Mouse (Mus musculus) spleen, adult 2 months (tissue): Measurements from ENCODE around the gene Amtn. TPM values are rescaled to one million over a fixed set of nuclear protein-coding genes. Genes with fewer than 3 reads are reported as not detected.
"Not testable (repeated sequence)": the region's sequence is repeated elsewhere in the genome, so short reads cannot be mapped to it uniquely, and the experiment has no call there.

Experiments used
- DNase-seq, 2 experiments: peaks; one replicate each; pipeline versions ENCODE4 v3.0.0 to v3.0.0-alpha.2; 2012 to 2021; ENCODE audit warnings: low spot score in 2 of 2, low read depth in 1 of 2
- H3K27ac ChIP-seq: fragments of 200-500 bp; 2 replicates; pipeline ENCODE4 v1.5.1; 2012; ENCODE audit warnings: low read length, inconsistent platforms; ENCODE audit not compliant: insufficient read depth
- H3K27me3 ChIP-seq: fragments of 200-500 bp; 2 replicates; pipeline ENCODE4 v1.6.1; 2012; ENCODE audit warnings: mild to moderate bottlenecking, moderate library complexity, low read length, inconsistent platforms; ENCODE audit not compliant: control insufficient read depth, insufficient read depth
- H3K36me3 ChIP-seq: fragments of 200-500 bp; 2 replicates; pipeline ENCODE4 v1.6.1; 2012; ENCODE audit warnings: mild to moderate bottlenecking, low read length, inconsistent platforms; ENCODE audit not compliant: control insufficient read depth, insufficient read depth
- H3K4me1 ChIP-seq: fragments of 200-500 bp; 2 replicates; pipeline ENCODE4 v1.6.1; 2011; ENCODE audit warnings: inconsistent platforms; ENCODE audit not compliant: control insufficient read depth, insufficient read depth, insufficient read length
- H3K4me3 ChIP-seq: fragments of 200-500 bp; 2 replicates; pipeline ENCODE4 v1.5.1; 2011; ENCODE audit warnings: mild to moderate bottlenecking, inconsistent platforms; ENCODE audit not compliant: insufficient read depth, insufficient read length; ENCODE audit errors: extremely low read depth
- CTCF ChIP-seq: fragments of 200-500 bp; IDR thresholded peaks from 2 replicates; pipeline ENCODE4 v1.5.1; 2011; ENCODE audit warnings: mild to moderate bottlenecking, inconsistent platforms; ENCODE audit not compliant: insufficient read depth, insufficient read length, insufficient replicate concordance; ENCODE audit errors: extremely low read depth
- POLR2A ChIP-seq: fragments of 200-500 bp; IDR thresholded peaks from 2 replicates; pipeline ENCODE4 v1.6.1; 2011; ENCODE audit warnings: low read depth, low read length, inconsistent platforms
- WGBS: fragments of 180-500 bp; shearing (Covaris S2); methylation state at CpG from one replicate; pipeline ENCODE4 v1.1.7; 2018; 5-methylcytosine and 5-hydroxymethylcytosine counted together
- polyA plus RNA-seq: library from polyadenylated mRNA; depleted of rRNA; stranded (reverse); fragments of >200 nt; gene quantifications from 2 replicates; pipeline ENCODE4 v1.2.3, GENCODE M21; 2012; rRNA removed

Amtn gene
- polyA plus RNA-seq, 1 experiment = not detected

DNA sequence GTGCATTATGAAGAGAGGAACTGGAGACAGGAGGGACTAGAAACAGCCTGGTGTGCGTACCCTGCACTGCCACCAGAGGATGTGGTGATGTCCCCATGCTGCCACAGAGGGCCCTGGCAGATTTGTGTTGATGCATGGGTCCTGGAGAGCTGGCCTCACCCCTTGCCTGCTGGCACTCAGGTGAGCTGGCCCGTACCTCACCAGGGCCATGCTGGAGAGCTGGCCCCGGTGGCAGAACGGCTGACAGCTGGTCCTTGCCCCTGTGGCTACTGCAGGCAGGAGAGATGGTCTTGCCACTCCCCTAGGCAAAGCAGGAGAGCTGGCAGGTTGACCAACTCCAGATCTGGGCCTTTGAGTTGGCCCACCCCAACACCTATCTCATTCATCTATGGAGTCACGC is 22.7 kb downstream of the Amtn start:
- Histone ChIP-seq H3K36me3 (no peaks in the 10 kb centered on the region), H3K27ac (no peak overlapping the region), H3K27me3 (no peaks in the 10 kb centered on the region), H3K4me1 (no peaks in the 10 kb centered on the region), H3K4me3 (no peak overlapping the region)
- no peak for DNase-seq
- 70% methylated on average over 5 of the region's 5 CpGs for WGBS
- TF ChIP-seq POLR2A = no peak
- TF ChIP-seq CTCF = no peak

DNA sequence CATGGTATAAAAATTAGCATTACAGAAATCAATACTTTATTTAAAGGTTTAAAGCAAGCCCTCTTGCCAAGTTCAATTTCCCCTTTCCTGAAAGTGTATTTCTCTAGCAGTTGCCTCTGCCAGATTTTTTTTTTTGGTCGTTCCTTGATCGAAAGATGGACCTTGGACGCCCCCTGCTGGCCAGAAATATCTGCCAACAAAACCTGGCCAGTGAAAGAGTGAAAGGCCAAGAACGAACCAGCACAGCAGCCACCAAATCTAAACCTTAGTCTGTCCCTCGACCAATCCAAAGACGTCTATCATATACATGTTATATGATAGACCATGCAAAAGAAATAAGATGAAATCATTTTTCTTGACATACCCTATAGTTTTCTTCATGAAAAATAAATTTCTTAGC is 23.9 kb downstream of the Amtn start:
- TF ChIP-seq POLR2A (no peak), CTCF (no peak; the same call in 1 of the 2 replicates)
- Histone ChIP-seq H3K4me3 (no peak overlapping the region), H3K36me3 (no peaks in the 10 kb centered on the region), H3K27ac (no peak overlapping the region), H3K4me1 (no peaks in the 10 kb centered on the region), H3K27me3 (no peaks in the 10 kb centered on the region)
- WGBS = 8% methylated on average over 6 of the region's 6 CpGs
- DNase-seq = peak in 1 of 2 experiments; percentile 14

DNA sequence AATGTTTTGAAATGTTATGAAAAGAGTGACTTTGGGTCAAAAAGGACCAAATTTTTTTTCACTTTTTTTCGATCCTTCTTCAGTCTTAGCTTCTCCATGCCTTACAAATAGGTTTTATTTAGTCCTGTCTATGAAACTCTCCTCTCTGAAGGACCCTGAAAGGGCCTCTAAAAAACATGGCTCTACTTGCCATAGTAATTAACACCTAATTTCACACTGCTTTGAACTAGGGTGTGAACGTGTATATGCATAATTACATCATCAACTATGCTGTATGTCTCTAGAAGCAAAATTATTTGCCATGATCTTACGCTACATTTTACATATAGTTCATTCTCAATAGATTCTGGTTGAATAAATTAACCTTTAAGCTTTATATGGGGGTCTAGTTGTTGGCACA is 25.6 kb downstream of the Amtn start:
- H3K27ac ChIP-seq = no peak overlapping the region
- no peak for DNase-seq
- H3K4me3 ChIP-seq = no peak overlapping the region
- no peaks in the 10 kb centered on the region for H3K27me3 ChIP-seq
- TF ChIP-seq CTCF (no peak), POLR2A (no peak)
- WGBS = 79% methylated on average over 3 of the region's 3 CpGs
- H3K4me1 ChIP-seq = no peaks in the 10 kb centered on the region
- no peaks in the 10 kb centered on the region for H3K36me3 ChIP-seq

DNA sequence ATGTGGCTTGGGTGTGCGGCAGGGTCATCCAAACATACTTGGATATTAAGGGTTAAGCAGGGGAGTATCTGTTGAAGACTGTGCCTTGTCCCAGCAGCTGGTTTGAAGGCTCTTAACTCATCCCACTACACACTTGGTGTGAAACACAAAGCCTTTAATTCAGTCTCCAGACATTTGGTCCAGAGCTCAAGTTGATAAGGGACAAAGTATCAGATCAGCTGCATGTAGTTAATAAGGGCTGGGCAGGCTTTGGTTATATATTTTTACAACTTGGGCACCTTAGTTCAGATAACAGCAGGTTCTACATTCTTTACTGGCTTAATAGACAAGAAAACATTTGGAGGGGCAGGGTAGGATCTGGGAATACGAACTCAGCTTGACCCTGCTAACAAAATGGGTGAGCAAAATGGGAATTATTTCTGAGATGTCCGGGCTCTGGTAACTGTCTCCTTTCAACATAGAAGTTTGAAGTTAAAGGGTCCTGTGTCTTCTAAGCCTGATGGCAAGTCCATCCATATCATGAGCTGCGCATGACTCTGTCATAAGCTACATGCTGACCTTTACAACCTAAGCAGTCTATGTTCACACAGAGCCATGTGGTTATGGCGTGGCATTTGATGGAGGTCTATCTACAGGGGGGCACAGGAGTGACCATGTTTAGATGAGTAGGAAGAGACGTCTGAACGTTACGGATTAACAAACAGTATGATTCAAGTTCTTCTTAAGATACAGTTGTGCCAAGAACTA is 44.6 kb downstream of the Amtn start:
- no peak overlapping the region for H3K4me3 ChIP-seq
- no peaks in the 10 kb centered on the region for H3K27me3 ChIP-seq
- no peaks in the 10 kb centered on the region for H3K4me1 ChIP-seq
- DNase-seq = no peak
- 86% methylated on average over 8 of the region's 8 CpGs for WGBS
- TF ChIP-seq CTCF (no peak), POLR2A (no peak)
- no peaks in the 10 kb centered on the region for H3K36me3 ChIP-seq
- no peak overlapping the region for H3K27ac ChIP-seq

DNA sequence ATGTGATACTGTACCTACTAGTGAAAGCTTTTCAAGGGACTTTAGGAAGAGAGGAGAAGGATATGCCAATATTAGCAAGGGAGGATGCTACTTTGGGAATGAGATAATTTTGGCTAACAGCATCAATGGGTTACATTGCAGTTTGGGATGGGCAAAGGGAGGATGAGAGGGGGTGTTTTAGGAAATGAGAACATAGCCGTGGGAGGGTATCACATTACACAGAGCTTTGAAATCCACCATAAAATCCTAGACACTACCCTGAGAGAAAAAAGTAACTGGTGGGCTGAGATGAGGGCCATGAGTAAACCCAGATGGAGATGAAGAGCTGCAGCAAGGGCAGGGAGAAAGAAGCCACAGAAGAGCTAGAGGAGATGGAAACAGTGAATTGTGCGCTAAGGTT is 49.0 kb downstream of the Amtn start:
- H3K36me3 ChIP-seq, H3K4me1 ChIP-seq, H3K27me3 ChIP-seq, DNase-seq, H3K27ac ChIP-seq, H3K4me3 ChIP-seq: not testable (repeated sequence)
- 63% methylated on average over 2 of the region's 2 CpGs for WGBS

DNA sequence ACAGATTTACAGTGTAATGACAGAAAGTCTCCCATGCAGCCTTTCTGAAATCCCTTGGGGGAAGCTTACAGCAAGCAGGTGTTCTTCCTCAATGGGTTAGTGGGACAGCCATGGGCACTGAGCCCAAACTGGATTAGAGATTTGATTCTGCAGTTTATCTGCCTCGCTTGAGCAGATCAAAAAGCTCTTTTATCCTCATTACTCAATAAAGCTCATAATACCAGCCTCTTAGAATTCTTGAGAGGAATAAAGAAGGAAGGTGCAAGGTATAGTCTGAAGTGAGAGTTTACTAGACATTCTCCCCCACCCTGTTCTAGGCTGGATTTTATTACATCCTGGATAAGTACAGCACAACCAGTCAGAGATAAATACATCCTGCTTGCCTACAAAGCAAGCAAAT is 50.8 kb downstream of the Amtn start:
- H3K4me3 ChIP-seq = no peak overlapping the region
- no peaks in the 10 kb centered on the region for H3K4me1 ChIP-seq
- DNase-seq = no peak
- no peaks in the 10 kb centered on the region for H3K27me3 ChIP-seq
- TF ChIP-seq POLR2A (no peak), CTCF (no peak)
- 64% methylated on average over 1 of the region's 1 CpGs for WGBS
- no peak overlapping the region for H3K27ac ChIP-seq
- H3K36me3 ChIP-seq = no peaks in the 10 kb centered on the region

Other genes starting within 250 kb of the Amtn start
- not detected in 2 replicates for gene Gm11115, start 222.0 kb upstream of the Amtn start, polyA plus RNA-seq
- gene Gm7714, start 107.2 kb upstream of the Amtn start, polyA plus RNA-seq = not detected in 2 replicates
- gene Prol1, start 58.8 kb upstream of the Amtn start, polyA plus RNA-seq = not detected in 2 replicates
- not detected in 2 replicates for gene Ambn, start 79.9 kb downstream of the Amtn start, polyA plus RNA-seq
- gene Enam, start 111.9 kb downstream of the Amtn start, polyA plus RNA-seq = not detected in 2 replicates
- 383 and 430 TPM in 2 replicates for gene Jchain, start 151.8 kb downstream of the Amtn start, polyA plus RNA-seq
- 9.3 and 14.0 TPM in 2 replicates for gene Utp3, start 178.4 kb downstream of the Amtn start, polyA plus RNA-seq
- 3.7 and 4.7 TPM in 2 replicates for gene Rufy3, start 188.9 kb downstream of the Amtn start, polyA plus RNA-seq